ENCODE assay signal across 18 mouse cellular contexts in the genomic region with DNA sequence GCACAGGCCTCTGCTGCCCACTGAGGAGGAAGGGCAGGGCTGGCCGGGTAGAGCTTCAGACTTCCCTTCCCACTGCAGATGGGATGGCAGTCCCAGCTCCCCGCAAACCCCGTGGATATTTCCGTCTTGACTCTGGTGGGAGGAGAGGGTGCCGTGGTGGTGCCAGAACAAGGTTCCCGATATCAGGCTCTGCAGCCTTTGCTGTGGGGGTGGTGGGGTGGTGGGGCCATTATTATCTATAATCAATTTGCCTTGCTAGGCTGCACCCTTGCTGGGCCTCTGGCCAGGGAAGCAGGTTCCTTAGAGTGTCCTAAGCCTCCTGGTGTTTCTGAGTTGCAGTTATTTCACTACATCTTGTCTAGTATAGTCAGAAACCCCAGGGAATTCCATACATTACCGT. TPM values are rescaled to one million over a fixed set of nuclear protein-coding genes. Genes with fewer than 3 reads are reported as not detected.
"Had no signal": no experiment of that assay in that cellular context is flagged by ENCODE, and none has a peak within 500 bp of the region (broad histone marks: within the 10 kb centered on the region; RNA-seq: fewer than 3 reads in every experiment).

No protein-coding gene starts in this region.

- H3K9me3 ChIP-seq: intestine, embryonic 15.5 days; kidney, embryonic 15.5 days; lung, embryonic 15.5 days; megakaryocyte, embryonic 14.5 days had no signal

- H3K27me3 ChIP-seq: intestine, embryonic 15.5 days; kidney, embryonic 15.5 days; lung, embryonic 15.5 days; megakaryocyte, embryonic 14.5 days had no signal

- H3K4me1 ChIP-seq: intestine, embryonic 15.5 days; kidney, embryonic 15.5 days; lung, embryonic 15.5 days had no signal

- DNase-seq: kidney, adult 11 months; kidney, adult 8-10 months; kidney, postnatal 10 days; kidney, postnatal 36 days; lung, adult 18-20 months; lung, postnatal 10 days; lung, postnatal 36 days; midbrain, embryonic 14.5 days; right cerebral cortex, postnatal 14 days; right cerebral cortex, postnatal 4 days; thymus, postnatal 25 days had no signal

- H3K4me2 ChIP-seq: intestine, embryonic 15.5 days; kidney, embryonic 15.5 days; lung, embryonic 15.5 days; midbrain, embryonic 11.5 days had no signal

- H3K4me3 ChIP-seq: intestine, embryonic 15.5 days; kidney, embryonic 15.5 days; lung, embryonic 15.5 days; megakaryocyte, embryonic 14.5 days had no signal

- ATAC-seq: intestine, embryonic 15.5 days had no signal

- H3K36me3 ChIP-seq: lung, embryonic 15.5 days had no signal

- H3K9ac ChIP-seq: intestine, embryonic 15.5 days; kidney, embryonic 15.5 days; lung, embryonic 15.5 days had no signal

- H3K27ac ChIP-seq: intestine, embryonic 15.5 days; kidney, embryonic 15.5 days; lung, embryonic 15.5 days had no signal

RNA-seq across cellular contexts. Expression of gene Gsg1, which starts 43.0 kb away (rescaled TPM):
- total RNA-seq: left cerebral cortex, adult 18-20 months; left cerebral cortex, postnatal 36 days had no signal
